Mouse (Mus musculus): ENCODE results near the gene Nt5dc1.
A peak's percentile ranks its signal among the peaks of the same experiment; 100 is the strongest.
"Not testable (repeated sequence)": the region's sequence is repeated elsewhere in the genome, so short reads cannot be mapped to it uniquely, and the experiment has no call there.

The Nt5dc1 gene

GRCm38 (mm10) chr10:34309915-34310685 is 108.3 kb downstream of the Nt5dc1 start:
- no peak for DNase-seq

- no peak for DNase-seq
These were observed 111.3 kb downstream of the Nt5dc1 start for GRCm38 (mm10) chr10:34307070-34307469.

- DNase-seq: no peak
These were observed 118.0 kb downstream of the Nt5dc1 start for GRCm38 (mm10) chr10:34300368-34300767.

- DNase-seq: no peak
These were observed 120.2 kb downstream of the Nt5dc1 start for GRCm38 (mm10) chr10:34297980-34298753.

GRCm38 (mm10) chr10:34297299-34297979 is 120.9 kb downstream of the Nt5dc1 start, which contains the start of gene Tspyl4:
TSS of gene Tspyl4 (plus strand) at chr10:34297442.
- peak; percentile 94 for DNase-seq

- DNase-seq: no peak
These were observed 121.4 kb downstream of the Nt5dc1 start for GRCm38 (mm10) chr10:34296911-34297298.

- DNase-seq: peak; percentile 71
These were observed 135.7 kb downstream of the Nt5dc1 start for GRCm38 (mm10) chr10:34282420-34283238.

- peak; percentile 98 for DNase-seq
These were observed 136.4 kb downstream of the Nt5dc1 start, which contains the start of gene Tspyl1 for GRCm38 (mm10) chr10:34281962-34282388. TSS of gene Tspyl1 (plus strand) at chr10:34282190.

- no peak for DNase-seq
These were observed 137.0 kb downstream of the Nt5dc1 start for GRCm38 (mm10) chr10:34281211-34281961.

GRCm38 (mm10) chr10:34280591-34281175 is 137.7 kb downstream of the Nt5dc1 start:
- DNase-seq: peak; percentile 71

GRCm38 (mm10) chr10:34271681-34272080 is 146.7 kb downstream of the Nt5dc1 start:
- peak; percentile 8 for DNase-seq

GRCm38 (mm10) chr10:34267312-34268070 is 150.9 kb downstream of the Nt5dc1 start:
- no peak for DNase-seq

GRCm38 (mm10) chr10:34265106-34265505 is 153.2 kb downstream of the Nt5dc1 start:
- no peak for DNase-seq

- not testable (repeated sequence) for DNase-seq
These were observed 165.5 kb downstream of the Nt5dc1 start for GRCm38 (mm10) chr10:34252833-34253232.

- DNase-seq: no peak
These were observed 168.8 kb downstream of the Nt5dc1 start for GRCm38 (mm10) chr10:34249594-34249993.

- no peak for DNase-seq
These were observed 170.6 kb downstream of the Nt5dc1 start for GRCm38 (mm10) chr10:34247757-34248156.

- no peak for DNase-seq
These were observed 172.2 kb downstream of the Nt5dc1 start for GRCm38 (mm10) chr10:34246106-34246505.

GRCm38 (mm10) chr10:34244745-34245144 is 173.6 kb downstream of the Nt5dc1 start:
- peak; percentile 11 for DNase-seq

GRCm38 (mm10) chr10:34238536-34238935 is 179.8 kb downstream of the Nt5dc1 start:
- DNase-seq: no peak
